Mouse (Mus musculus) thymus, postnatal 14 days (tissue): ENCODE measurements around the gene Hnrnpa1.
"Not testable (repeated sequence)": the region's sequence is repeated elsewhere in the genome, so short reads cannot be mapped to it uniquely, and the experiment has no call there.

Source experiments
- DNase-seq: peaks from one replicate; pipeline ENCODE4 v3.0.0; 2021

The Hnrnpa1 gene

GRCm38 (mm10) chr15:103275943-103276342 lies 35.7 kb downstream of the Hnrnpa1 start:
- not testable (repeated sequence) for DNase-seq

- no peak for DNase-seq
Measured at GRCm38 (mm10) chr15:103277949-103278348, 37.7 kb downstream of the Hnrnpa1 start.

- DNase-seq = peak; percentile 52
Measured at GRCm38 (mm10) chr15:103279750-103280149, 39.5 kb downstream of the Hnrnpa1 start.

GRCm38 (mm10) chr15:103280817-103281464 lies 40.7 kb downstream of the Hnrnpa1 start:
- DNase-seq = peak; percentile 36

DNA sequence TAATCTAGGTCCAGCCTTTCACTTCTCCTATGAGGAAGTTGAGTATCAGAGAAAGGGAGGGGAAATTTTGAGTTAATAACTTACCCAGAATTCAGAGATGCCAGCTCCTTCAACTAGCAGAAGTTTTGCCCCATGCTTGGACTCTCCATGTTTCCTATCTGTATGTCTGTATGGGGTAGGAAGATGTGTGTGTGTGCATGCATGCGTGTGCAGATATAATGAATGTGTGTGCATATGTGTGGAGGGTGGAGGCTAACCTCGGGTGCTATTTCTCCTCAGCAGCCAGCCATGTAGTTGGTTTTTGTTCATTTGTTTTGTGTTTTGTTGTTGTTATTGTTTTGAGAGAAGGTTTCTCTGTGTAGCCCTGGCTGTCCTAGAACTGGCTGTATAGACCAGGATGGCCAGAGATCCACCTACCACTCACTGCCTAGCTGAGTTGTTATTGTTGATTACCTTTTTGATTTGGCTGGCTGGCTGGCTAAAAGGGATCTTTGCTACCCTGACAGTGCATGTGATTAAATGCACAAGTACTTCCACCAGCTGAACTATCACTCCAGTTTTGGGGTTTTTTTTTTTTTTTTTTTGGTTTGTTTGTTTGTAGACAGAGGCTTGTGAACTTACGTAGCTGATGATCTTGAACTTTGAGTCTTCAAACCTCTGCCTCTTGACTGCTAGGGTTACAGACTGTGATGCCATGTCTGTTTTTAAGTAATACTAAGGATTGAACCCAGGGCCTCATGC lies 41.4 kb downstream of the Hnrnpa1 start:
- no peak for DNase-seq

DNA sequence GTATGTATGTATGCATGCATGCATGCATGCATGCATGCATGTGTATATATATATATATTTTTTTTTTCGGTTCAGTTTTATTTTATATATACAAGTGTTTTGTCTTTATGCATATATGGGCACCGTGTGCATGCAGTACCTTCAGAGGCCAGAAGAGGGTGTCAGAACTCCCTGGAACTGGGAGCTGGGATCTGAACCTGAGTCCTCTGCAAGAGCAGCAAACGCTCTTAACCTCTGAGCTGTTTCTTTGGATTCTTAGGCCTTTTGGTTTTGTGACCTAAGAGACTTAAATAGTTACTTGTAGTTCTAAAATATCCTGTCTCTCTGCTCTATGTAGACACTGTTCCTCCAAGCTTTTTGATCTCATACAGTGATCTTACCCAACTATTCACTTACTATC lies 43.8 kb downstream of the Hnrnpa1 start:
- DNase-seq = peak; percentile 53

DNA sequence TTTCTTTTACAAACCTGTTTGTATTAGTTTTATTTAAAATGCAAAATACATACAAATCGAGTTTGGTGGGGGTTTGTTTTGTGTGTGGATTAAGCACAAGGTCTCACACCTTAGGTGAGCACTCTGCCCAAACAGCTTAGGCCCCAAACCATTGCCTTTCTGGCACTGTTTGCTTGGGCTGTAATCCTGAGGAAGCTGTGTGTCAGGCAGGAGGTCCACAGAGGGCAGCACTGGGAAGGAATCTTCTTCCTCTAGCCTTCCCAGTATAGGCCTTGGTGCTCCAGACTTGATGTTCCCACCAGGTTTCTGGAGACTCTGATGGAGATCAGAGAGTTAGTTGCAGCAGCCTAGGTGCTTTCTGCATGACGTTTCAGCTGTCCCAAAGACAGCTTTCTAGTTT lies 44.4 kb downstream of the Hnrnpa1 start:
- DNase-seq = no peak

GRCm38 (mm10) chr15:103285778-103286417 lies 45.7 kb downstream of the Hnrnpa1 start:
- DNase-seq = no peak

- DNase-seq = no peak
Measured at GRCm38 (mm10) chr15:103289600-103289999, 49.4 kb downstream of the Hnrnpa1 start.

GRCm38 (mm10) chr15:103290417-103290816 lies 50.2 kb downstream of the Hnrnpa1 start:
- no peak for DNase-seq

DNA sequence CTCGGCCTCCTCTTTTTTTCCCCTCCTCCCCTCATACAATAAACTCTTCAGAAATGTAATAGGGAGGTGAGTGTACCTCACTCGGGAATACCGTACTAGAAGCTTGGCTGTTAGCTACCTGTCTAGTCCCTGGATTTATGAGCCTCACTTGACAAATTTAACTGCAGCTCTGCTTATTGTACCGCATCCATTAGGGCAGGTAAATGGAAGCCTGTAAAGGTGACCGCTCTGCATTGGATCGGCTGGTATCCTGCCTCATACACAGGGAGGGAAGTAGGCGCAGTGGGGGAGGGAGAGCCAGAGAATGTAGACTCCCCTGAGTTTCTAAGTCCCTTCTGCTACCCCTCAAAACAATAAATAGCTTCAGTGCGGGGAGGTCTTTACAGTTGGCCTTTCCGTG lies 50.6 kb downstream of the Hnrnpa1 start:
- no peak for DNase-seq

DNA sequence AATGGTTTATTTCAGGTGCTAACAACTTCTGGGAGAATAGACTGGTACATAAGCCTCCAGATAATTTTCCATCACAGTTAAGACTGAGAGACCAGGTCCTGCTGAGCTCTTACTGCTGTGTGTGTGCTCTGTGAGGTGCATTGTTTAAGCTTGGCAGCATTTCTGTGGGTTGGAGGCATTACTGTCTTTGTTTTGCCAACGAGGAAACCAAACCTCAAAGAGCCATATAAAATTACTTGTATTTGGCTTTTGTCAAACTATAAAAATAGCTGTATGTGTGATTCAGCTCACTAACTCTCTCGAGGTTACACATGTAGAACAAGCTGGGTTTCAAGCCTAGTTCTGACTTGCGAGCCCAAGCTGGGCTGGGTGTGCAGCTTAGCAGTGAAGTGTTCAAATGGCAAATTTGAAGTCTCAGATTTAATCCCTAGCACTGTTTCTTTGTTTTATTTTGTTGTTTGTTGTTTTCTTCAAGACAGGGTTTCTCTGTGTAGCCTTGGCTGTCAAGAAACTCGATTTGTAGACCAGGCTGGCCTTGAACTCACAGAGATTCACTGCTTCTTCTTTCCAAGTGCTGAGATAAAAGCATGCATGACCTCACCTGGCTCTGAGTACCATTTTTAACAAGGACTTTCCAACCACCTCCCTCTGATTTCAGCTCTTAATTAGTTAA lies 52.6 kb downstream of the Hnrnpa1 start:
- no peak for DNase-seq

- DNase-seq = no peak
Measured at GRCm38 (mm10) chr15:103293375-103293774, 53.1 kb downstream of the Hnrnpa1 start.

DNA sequence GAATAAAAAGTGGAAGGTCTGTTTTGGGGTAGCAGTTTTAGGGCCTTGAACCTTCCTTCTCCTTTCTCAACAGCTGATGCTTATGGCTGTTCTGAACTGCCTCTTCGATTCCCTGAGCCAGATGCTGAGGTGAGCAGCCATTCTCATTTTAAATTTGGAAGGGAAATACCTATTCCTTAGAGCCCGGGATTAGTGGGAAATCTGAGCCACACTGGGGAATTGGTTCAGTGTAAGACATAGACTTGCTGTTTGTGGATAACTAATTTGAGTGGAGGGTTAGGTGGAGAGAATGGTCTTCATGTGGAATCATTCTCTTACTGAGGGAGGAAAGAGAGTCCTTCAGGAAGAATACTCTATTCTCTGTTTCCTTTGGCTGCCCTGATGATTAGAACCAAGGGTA lies 54.4 kb downstream of the Hnrnpa1 start:
- DNase-seq = no peak

DNA sequence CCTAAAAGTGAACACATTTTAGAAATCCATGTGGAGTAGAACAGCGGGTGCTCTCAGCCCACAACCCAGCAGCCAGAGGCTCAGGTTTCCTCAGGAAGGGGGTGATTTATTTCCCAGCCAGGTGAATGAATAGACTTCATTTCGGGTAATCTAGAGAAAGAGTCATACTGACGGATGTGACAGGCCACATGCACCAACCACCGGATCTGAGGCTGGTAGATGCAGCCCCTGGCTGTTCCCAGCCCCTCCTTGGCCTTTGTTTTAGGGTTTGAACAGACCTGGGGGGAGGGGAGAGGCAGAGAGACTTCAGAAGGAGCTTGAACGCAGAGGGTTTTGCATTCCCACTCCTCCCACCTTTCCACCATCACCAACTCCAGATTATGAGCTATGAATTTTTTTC lies 55.6 kb downstream of the Hnrnpa1 start:
- no peak for DNase-seq
